Mouse (Mus musculus): ENCODE measurements around the gene Cntn5. TPM values are rescaled to one million over a fixed set of nuclear protein-coding genes. Genes with fewer than 3 reads are reported as not detected.

Gene Cntn5
- total RNA-seq, 1 experiment from 2014 or later: 0.15 TPM

GRCm38 (mm10) chr9:9696636-9697035 lies 1207.9 kb downstream of the Cntn5 start:
- DNase-seq: no peak

- no peak for DNase-seq
Observed at GRCm38 (mm10) chr9:9682348-9682884, 1222.2 kb downstream of the Cntn5 start.

DNA sequence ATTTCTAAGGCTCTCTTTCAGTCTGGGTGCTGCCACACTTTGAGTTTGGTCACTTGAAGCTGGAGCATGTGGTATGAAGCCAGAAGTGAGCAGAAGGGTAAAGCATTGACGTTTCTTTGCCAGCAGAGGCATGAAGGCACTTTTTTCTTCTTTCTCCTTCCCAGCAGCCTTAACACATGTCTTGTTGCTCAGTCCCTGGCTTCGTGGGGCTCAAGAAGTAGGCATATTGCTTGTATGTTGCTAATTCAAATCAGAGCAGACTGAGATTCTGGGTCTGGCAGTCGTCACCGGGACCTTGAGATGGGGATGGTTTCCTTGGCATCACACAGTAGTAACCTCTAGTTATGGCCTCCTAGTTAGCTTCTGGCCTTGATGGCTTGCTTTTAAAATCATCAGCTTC lies 1228.5 kb downstream of the Cntn5 start:
- no peak for DNase-seq

- DNase-seq: no peak
Observed at GRCm38 (mm10) chr9:9674531-9674930, 1230.0 kb downstream of the Cntn5 start.

GRCm38 (mm10) chr9:9673277-9674049 lies 1231.1 kb downstream of the Cntn5 start:
- DNase-seq: peak; percentile 5

- no peak for DNase-seq
Observed at GRCm38 (mm10) chr9:9653463-9653862, 1251.1 kb downstream of the Cntn5 start.

DNA sequence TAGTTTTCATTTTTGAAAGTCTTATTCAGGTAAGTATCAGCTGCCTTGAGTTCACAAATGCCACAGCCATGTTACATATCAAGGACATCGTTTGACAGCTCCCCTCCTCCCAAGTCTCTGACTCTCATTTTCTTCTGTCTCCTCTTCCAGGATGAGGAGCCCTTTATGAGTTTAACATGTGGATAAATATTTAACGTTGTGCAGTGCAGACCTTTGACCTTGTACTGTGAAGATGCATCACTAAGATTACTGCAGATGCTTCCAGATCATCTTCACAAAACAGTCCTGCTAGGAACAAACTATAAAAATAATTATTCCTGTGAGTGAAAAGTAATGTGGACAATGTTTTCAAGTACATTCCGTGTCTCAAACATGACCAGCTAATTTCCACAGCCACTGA lies 1257.2 kb downstream of the Cntn5 start:
- no peak for DNase-seq

- no peak for DNase-seq
Observed at GRCm38 (mm10) chr9:9646276-9646675, 1258.3 kb downstream of the Cntn5 start.

Small RNA genes within 50 kb of the gene (microRNA-seq; reads per million reads assigned to microRNA genes)
- gene Gm24496: 0 reads per million in 2 experiments
- 0 reads per million in 2 experiments for gene Gm25086
- gene Gm26195: 0 reads per million in 2 experiments
- 0 reads per million in 2 experiments for gene Mir6237

All from adrenal gland, postnatal 14 days (tissue).